Mouse (Mus musculus): ENCODE results near the gene Wrap73. TPM values are rescaled to one million over a fixed set of nuclear protein-coding genes. Genes with fewer than 3 reads are reported as not detected.

The Wrap73 gene
- polyA plus RNA-seq (2015; fragmentation: Nextera tagmentation; extraction: Ambion mirVana): 28.9 and 31.2 TPM in 2 replicates

GRCm38 (mm10) chr4:154142211-154143040 lies at the start of gene Wrap73:
Wrap73 (plus strand) TSS chr4:154142372.
- Histone ChIP-seq H3K36me3 (no peaks in the 10 kb centered on the region), H3K9me3 (no peaks in the 10 kb centered on the region), H3K27ac (peak within 1 kb of the TSS; percentile 86), H3K4me1 (replicated peaks) (peaks cover 23% of the 10 kb centered on the region), H3K4me3 (replicated peaks) (peak within 1 kb of the TSS; percentile 84), H3K4me2 (replicated peaks) (peak within 1 kb of the TSS; percentile 93), H3K9ac (peak within 1 kb of the TSS; percentile 80), H3K27me3 (replicated peaks) (peaks cover 40% of the 10 kb centered on the region)
- WGBS: 3% methylated on average over 49 of the region's 49 CpGs
- peak; percentile 96 for ATAC-seq

- Histone ChIP-seq H3K9ac (no peak overlapping the region), H3K4me2 (replicated peaks) (no peak overlapping the region), H3K27me3 (replicated peaks) (no peaks in the 10 kb centered on the region; the same call in 1 of the 2 replicates), H3K4me3 (replicated peaks) (no peak overlapping the region), H3K27ac (no peak overlapping the region), H3K4me1 (replicated peaks) (no peaks in the 10 kb centered on the region), H3K9me3 (no peaks in the 10 kb centered on the region), H3K36me3 (no peaks in the 10 kb centered on the region)
- no peak for ATAC-seq
- WGBS: 17% methylated on average over 9 of the region's 9 CpGs
Observed at GRCm38 (mm10) chr4:154093210-154093609, 49.0 kb upstream of the Wrap73 start.

- Histone ChIP-seq H3K4me2 (replicated peaks) (no peak overlapping the region), H3K4me3 (replicated peaks) (no peak overlapping the region), H3K4me1 (replicated peaks) (no peaks in the 10 kb centered on the region), H3K9ac (no peak overlapping the region), H3K36me3 (no peaks in the 10 kb centered on the region), H3K27ac (no peak overlapping the region), H3K27me3 (replicated peaks) (no peaks in the 10 kb centered on the region; the same call in none of the 2 replicates), H3K9me3 (no peaks in the 10 kb centered on the region)
- WGBS: 26% methylated on average over 6 of the region's 6 CpGs
- no peak for ATAC-seq
Observed at GRCm38 (mm10) chr4:154096111-154096510, 46.1 kb upstream of the Wrap73 start.

GRCm38 (mm10) chr4:154099361-154099760 lies 42.8 kb upstream of the Wrap73 start:
- Histone ChIP-seq H3K36me3 (no peaks in the 10 kb centered on the region), H3K27ac (no peak overlapping the region), H3K4me1 (replicated peaks) (no peaks in the 10 kb centered on the region), H3K9me3 (no peaks in the 10 kb centered on the region), H3K27me3 (replicated peaks) (peaks cover 23% of the 10 kb centered on the region), H3K4me2 (replicated peaks) (no peak overlapping the region), H3K4me3 (replicated peaks) (no peak overlapping the region), H3K9ac (no peak overlapping the region)
- no peak for ATAC-seq
- WGBS: 35% methylated on average over 7 of the region's 7 CpGs

GRCm38 (mm10) chr4:154103386-154103785 lies 38.8 kb upstream of the Wrap73 start:
- no peak for ATAC-seq
- Histone ChIP-seq H3K4me1 (replicated peaks) (peaks cover 6% of the 10 kb centered on the region), H3K36me3 (no peaks in the 10 kb centered on the region), H3K27me3 (replicated peaks) (peaks cover 25% of the 10 kb centered on the region), H3K4me3 (replicated peaks) (no peak overlapping the region), H3K27ac (no peak overlapping the region), H3K9me3 (no peaks in the 10 kb centered on the region), H3K9ac (no peak overlapping the region), H3K4me2 (replicated peaks) (no peak overlapping the region)
- 72% methylated on average over 8 of the region's 8 CpGs for WGBS

GRCm38 (mm10) chr4:154103912-154104311 lies 38.3 kb upstream of the Wrap73 start:
- Histone ChIP-seq H3K36me3 (no peaks in the 10 kb centered on the region), H3K27ac (no peak overlapping the region), H3K9me3 (no peaks in the 10 kb centered on the region), H3K4me3 (replicated peaks) (no peak overlapping the region), H3K4me2 (replicated peaks) (no peak overlapping the region), H3K9ac (no peak overlapping the region), H3K27me3 (replicated peaks) (peaks cover 25% of the 10 kb centered on the region), H3K4me1 (replicated peaks) (peaks cover 6% of the 10 kb centered on the region)
- 91% methylated on average over 10 of the region's 10 CpGs for WGBS
- no peak for ATAC-seq

GRCm38 (mm10) chr4:154105381-154106001 lies 36.7 kb upstream of the Wrap73 start:
- no peaks in the 10 kb centered on the region for H3K9me3 ChIP-seq
- peaks cover 25% of the 10 kb centered on the region for H3K27me3 ChIP-seq (replicated peaks)
- no peak overlapping the region for H3K27ac ChIP-seq
- no peak overlapping the region; the same call in 1 of the 2 replicates for H3K4me3 ChIP-seq (replicated peaks)
- WGBS: 31% methylated on average over 19 of the region's 20 CpGs
- H3K36me3 ChIP-seq: no peaks in the 10 kb centered on the region
- no peak overlapping the region for H3K9ac ChIP-seq
- H3K4me1 ChIP-seq (replicated peaks): peaks cover 6% of the 10 kb centered on the region
- peak; percentile 52 for ATAC-seq
- H3K4me2 ChIP-seq (replicated peaks): peak overlapping the region; percentile 46

- H3K9me3 ChIP-seq: no peaks in the 10 kb centered on the region
- no peak overlapping the region for H3K4me2 ChIP-seq (replicated peaks)
- peaks cover 6% of the 10 kb centered on the region for H3K4me1 ChIP-seq (replicated peaks)
- H3K4me3 ChIP-seq (replicated peaks): no peak overlapping the region
- H3K27ac ChIP-seq: no peak overlapping the region
- H3K9ac ChIP-seq: no peak overlapping the region
- 77% methylated on average over 13 of the region's 13 CpGs for WGBS
- H3K27me3 ChIP-seq (replicated peaks): peaks cover 28% of the 10 kb centered on the region
- H3K36me3 ChIP-seq: no peaks in the 10 kb centered on the region
- ATAC-seq: no peak
Observed at GRCm38 (mm10) chr4:154106497-154107061, 35.6 kb upstream of the Wrap73 start.

- no peak; the same call in 1 of the 2 replicates for ATAC-seq
- WGBS: 39% methylated on average over 18 of the region's 18 CpGs
- H3K4me2 ChIP-seq (replicated peaks): no peak overlapping the region
- no peaks in the 10 kb centered on the region for H3K36me3 ChIP-seq
- no peak overlapping the region for H3K9ac ChIP-seq
- no peak overlapping the region for H3K27ac ChIP-seq
- H3K27me3 ChIP-seq (replicated peaks): 0 out of 2 replicates have a peak, but pooled peaks cover 7% of the 10 kb centered on the region
- no peak overlapping the region for H3K4me3 ChIP-seq (replicated peaks)
- peaks cover 6% of the 10 kb centered on the region for H3K4me1 ChIP-seq (replicated peaks)
- H3K9me3 ChIP-seq: no peaks in the 10 kb centered on the region
Observed at GRCm38 (mm10) chr4:154109216-154109849, 32.8 kb upstream of the Wrap73 start.

GRCm38 (mm10) chr4:154109850-154110243 lies 32.3 kb upstream of the Wrap73 start:
- Histone ChIP-seq H3K9ac (no peak overlapping the region), H3K36me3 (no peaks in the 10 kb centered on the region), H3K4me1 (replicated peaks) (peaks cover 6% of the 10 kb centered on the region), H3K4me2 (replicated peaks) (no peak overlapping the region), H3K27ac (no peak overlapping the region), H3K27me3 (replicated peaks) (0 out of 2 replicates have a peak, but pooled peaks cover 7% of the 10 kb centered on the region), H3K9me3 (no peaks in the 10 kb centered on the region), H3K4me3 (replicated peaks) (no peak overlapping the region)
- 73% methylated on average over 11 of the region's 11 CpGs for WGBS
- ATAC-seq: no peak

GRCm38 (mm10) chr4:154116421-154116820 lies 25.8 kb upstream of the Wrap73 start:
- Histone ChIP-seq H3K4me1 (replicated peaks) (0 out of 2 replicates have a peak, but pooled peaks cover 3% of the 10 kb centered on the region), H3K9ac (no peak overlapping the region), H3K36me3 (no peaks in the 10 kb centered on the region), H3K4me2 (replicated peaks) (no peak overlapping the region), H3K4me3 (replicated peaks) (no peak overlapping the region), H3K27me3 (replicated peaks) (no peaks in the 10 kb centered on the region), H3K9me3 (no peaks in the 10 kb centered on the region), H3K27ac (no peak overlapping the region)
- no peak for ATAC-seq
- WGBS: 53% methylated on average over 7 of the region's 7 CpGs

- 0 out of 2 replicates have a peak, but pooled peaks cover 3% of the 10 kb centered on the region for H3K27me3 ChIP-seq (replicated peaks)
- H3K27ac ChIP-seq: no peak overlapping the region
- ATAC-seq: peak; percentile 75
- WGBS: 40% methylated on average over 9 of the region's 9 CpGs
- no peak overlapping the region for H3K4me3 ChIP-seq (replicated peaks)
- H3K36me3 ChIP-seq: no peaks in the 10 kb centered on the region
- no peak overlapping the region for H3K9ac ChIP-seq
- H3K4me2 ChIP-seq (replicated peaks): no peak overlapping the region
- H3K9me3 ChIP-seq: no peaks in the 10 kb centered on the region
- 0 out of 2 replicates have a peak, but pooled peaks cover 3% of the 10 kb centered on the region for H3K4me1 ChIP-seq (replicated peaks)
Observed at GRCm38 (mm10) chr4:154118782-154119181, 23.4 kb upstream of the Wrap73 start.
